Mouse (Mus musculus) spleen, adult 2 months (tissue): ENCODE results near the gene Mettl14.

Source experiments
- CTCF ChIP-seq: fragments of 200-500 bp; IDR thresholded peaks from 2 replicates; pipeline ENCODE4 v1.5.1; 2011; ENCODE audit warnings: mild to moderate bottlenecking, inconsistent platforms; ENCODE audit not compliant: insufficient read depth, insufficient read length, insufficient replicate concordance; ENCODE audit errors: extremely low read depth
- POLR2A ChIP-seq: fragments of 200-500 bp; IDR thresholded peaks from 2 replicates; pipeline ENCODE4 v1.6.1; 2011; ENCODE audit warnings: low read depth, low read length, inconsistent platforms

DNA sequence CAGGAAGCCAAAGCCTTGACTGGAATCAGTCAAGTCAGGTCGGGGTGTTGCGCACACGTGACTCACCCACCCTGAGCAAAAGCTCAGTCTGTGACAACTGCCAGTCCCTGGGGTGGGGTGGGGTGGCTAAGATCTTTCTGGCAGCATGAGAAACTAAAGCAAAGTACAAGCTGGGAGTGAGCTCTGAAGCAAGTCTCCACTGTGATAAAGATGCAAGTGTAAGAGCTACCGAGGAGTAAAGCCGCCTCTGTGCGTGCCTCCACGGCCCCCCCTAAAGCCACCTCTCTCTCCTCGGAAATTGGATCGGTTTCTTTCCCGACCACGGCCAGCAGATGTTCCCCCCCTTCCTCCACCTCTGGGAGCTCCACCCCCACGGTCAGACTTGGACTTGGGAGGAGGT is 16.7 kb downstream of the Mettl14 start:
- TF ChIP-seq CTCF (no peak), POLR2A (no peak)
